Mouse (Mus musculus) lung, embryonic 14.5 days (tissue): ENCODE data around the gene Ptprk. TPM values are rescaled to one million over a fixed set of nuclear protein-coding genes. Genes with fewer than 3 reads are reported as not detected.

Source experiments
- ATAC-seq: fragments of 200-750 bp; cut with Nextera tagmentation; 2 replicates; pipeline ENCODE4 v1.8.0; 2017; ENCODE audit warnings: mild to moderate bottlenecking, moderate TSS enrichment, moderate library complexity; ENCODE audit not compliant: insufficient read depth
- DNase-seq: peaks from one replicate; pipeline ENCODE4 v3.0.0-alpha.2; 2015
- H3K27ac ChIP-seq: fragments of 300-500 bp; sonication (generic); 2 replicates; pipeline ENCODE4 v1.5.1; 2014; ENCODE audit warnings: low read depth, mild to moderate bottlenecking, moderate library complexity
- H3K27me3 ChIP-seq: fragments of 300-500 bp; sonication (generic); 2 replicates; pipeline ENCODE4 v1.6.1; 2014; ENCODE audit warnings: low read length, control low read depth; ENCODE audit not compliant: insufficient read depth
- H3K36me3 ChIP-seq: fragments of 300-500 bp; sonication (generic); 2 replicates; pipeline ENCODE4 v1.6.1; 2014; ENCODE audit warnings: control low read depth; ENCODE audit not compliant: insufficient read depth
- H3K4me1 ChIP-seq: fragments of 300-500 bp; sonication (generic); 2 replicates; pipeline ENCODE4 v1.6.1; 2014; ENCODE audit warnings: antibody characterized with exemption, control low read depth; ENCODE audit not compliant: insufficient read depth
- H3K4me2 ChIP-seq: fragments of 300-500 bp; sonication (generic); 2 replicates; pipeline ENCODE4 v1.6.1; 2014; ENCODE audit warnings: mild to moderate bottlenecking
- H3K4me3 ChIP-seq: fragments of 300-500 bp; sonication (generic); 2 replicates; pipeline ENCODE4 v1.5.1; 2014; ENCODE audit warnings: low read depth, low read length
- H3K9ac ChIP-seq: fragments of 300-500 bp; sonication (generic); 2 replicates; pipeline ENCODE4 v1.6.1; 2014
- H3K9me3 ChIP-seq: fragments of 300-500 bp; sonication (generic); 2 replicates; pipeline ENCODE4 v1.6.1; 2016; ENCODE audit warnings: low read depth, low read length, control low read depth
- CTCF ChIP-seq: IDR thresholded peaks from 2 replicates; pipeline ENCODE4 v1.5.1; 2016; ENCODE audit warnings: antibody characterized with exemption, low read depth
- WGBS: fragments of 180-500 bp; shearing (Covaris S2); extraction: QIAGEN DNeasy Blood & Tissue Kit; methylation state at CpG from one replicate; pipeline ENCODE4 v1.1.7; 2014; 5-methylcytosine and 5-hydroxymethylcytosine counted together
- polyA plus RNA-seq: library from polyadenylated mRNA; unstranded; fragments of >200 nt; fragmentation: Nextera tagmentation; extraction: Ambion mirVana; gene quantifications from 2 replicates; pipeline ENCODE4 v1.2.1, GENCODE M21; 2014

The Ptprk gene
- polyA plus RNA-seq, 1 experiment from 2014 or later: 50.9 TPM

DNA sequence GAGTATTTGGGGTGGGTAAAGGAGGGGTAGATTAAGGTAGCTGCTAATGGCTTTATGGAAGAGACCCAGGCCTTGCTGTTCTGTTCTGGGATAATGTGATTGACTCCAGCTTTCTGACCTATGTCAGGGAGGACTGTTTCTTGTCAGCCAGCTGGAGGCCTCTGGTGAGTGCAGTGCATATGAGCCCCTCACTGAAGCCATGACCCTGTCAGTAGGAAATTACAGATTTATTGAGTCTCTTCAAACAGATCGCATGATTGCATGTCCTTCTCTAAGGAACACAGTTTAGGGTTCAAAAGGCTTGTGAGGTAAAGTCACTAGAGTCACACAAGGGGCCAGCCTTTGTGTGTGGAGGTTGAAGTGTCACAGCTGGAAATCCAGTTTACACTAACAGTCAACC, 236.7 kb downstream of the Ptprk start:
- 29% methylated on average over 1 of the region's 1 CpGs for WGBS
- no peak for TF ChIP-seq CTCF
- DNase-seq (no peak), ATAC-seq (no peak)
- no peaks in the 10 kb centered on the region for H3K27me3 ChIP-seq
- no peak overlapping the region for H3K27ac ChIP-seq
- H3K4me3 ChIP-seq: no peak overlapping the region
- no peak overlapping the region for H3K4me2 ChIP-seq
- no peaks in the 10 kb centered on the region for H3K4me1 ChIP-seq
- no peaks in the 10 kb centered on the region for H3K36me3 ChIP-seq
- H3K9ac ChIP-seq: no peak overlapping the region
- no peaks in the 10 kb centered on the region for H3K9me3 ChIP-seq

DNA sequence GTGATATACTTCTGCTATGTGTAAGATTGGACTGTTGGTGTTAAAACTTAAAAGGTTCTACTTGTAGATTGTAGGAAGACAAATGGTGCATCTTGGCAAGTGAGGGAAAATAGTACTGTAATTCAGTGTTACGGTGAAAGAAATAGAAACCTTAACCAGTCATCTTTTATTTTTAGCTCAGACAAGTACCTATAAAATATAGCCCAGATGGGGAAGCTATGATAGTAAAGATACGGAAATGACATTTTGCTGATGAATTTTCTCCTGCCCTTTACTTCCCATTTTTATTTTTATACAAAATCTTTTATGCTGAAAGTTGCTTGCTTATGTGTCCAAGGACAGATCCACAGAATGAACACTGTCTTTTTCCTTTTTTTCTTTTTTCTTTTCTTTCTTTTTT, 248.4 kb downstream of the Ptprk start:
- Histone ChIP-seq H3K27me3 (no peaks in the 10 kb centered on the region), H3K36me3 (no peaks in the 10 kb centered on the region), H3K4me3 (no peak overlapping the region), H3K9me3 (no peaks in the 10 kb centered on the region), H3K4me2 (no peak overlapping the region), H3K27ac (no peak overlapping the region), H3K9ac (no peak overlapping the region), H3K4me1 (no peaks in the 10 kb centered on the region)
- DNase-seq (no peak), ATAC-seq (no peak)
- WGBS: 91% methylated on average over 2 of the region's 2 CpGs
- no peak for TF ChIP-seq CTCF

DNA sequence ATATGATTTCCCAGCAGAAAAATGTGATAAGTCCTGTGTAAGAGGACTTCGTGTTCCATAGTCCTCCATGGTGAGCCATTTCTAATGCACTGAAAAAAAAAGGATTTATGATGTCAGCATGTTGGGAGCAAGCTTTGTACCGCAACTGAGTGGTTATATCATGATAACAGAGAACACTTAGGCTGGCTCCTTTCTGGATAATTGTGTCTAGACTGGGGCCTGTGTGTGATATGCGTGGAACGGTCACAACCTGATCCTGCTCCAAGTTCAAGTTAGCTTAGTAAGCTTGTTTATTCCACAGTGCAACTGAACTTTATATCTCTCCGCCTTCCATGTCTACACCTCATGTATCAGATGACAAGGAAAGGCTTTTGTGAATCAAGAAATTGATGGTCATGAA, 260.6 kb downstream of the Ptprk start:
- no peak overlapping the region for H3K4me3 ChIP-seq
- no peak overlapping the region for H3K27ac ChIP-seq
- H3K27me3 ChIP-seq: no peaks in the 10 kb centered on the region
- H3K4me1 ChIP-seq: no peaks in the 10 kb centered on the region
- 71% methylated on average over 5 of the region's 5 CpGs for WGBS
- ATAC-seq: no peak
- no peaks in the 10 kb centered on the region for H3K36me3 ChIP-seq
- no peak overlapping the region for H3K4me2 ChIP-seq
- DNase-seq: no peak
- no peak for TF ChIP-seq CTCF
- no peak overlapping the region for H3K9ac ChIP-seq
- H3K9me3 ChIP-seq: no peaks in the 10 kb centered on the region

DNA sequence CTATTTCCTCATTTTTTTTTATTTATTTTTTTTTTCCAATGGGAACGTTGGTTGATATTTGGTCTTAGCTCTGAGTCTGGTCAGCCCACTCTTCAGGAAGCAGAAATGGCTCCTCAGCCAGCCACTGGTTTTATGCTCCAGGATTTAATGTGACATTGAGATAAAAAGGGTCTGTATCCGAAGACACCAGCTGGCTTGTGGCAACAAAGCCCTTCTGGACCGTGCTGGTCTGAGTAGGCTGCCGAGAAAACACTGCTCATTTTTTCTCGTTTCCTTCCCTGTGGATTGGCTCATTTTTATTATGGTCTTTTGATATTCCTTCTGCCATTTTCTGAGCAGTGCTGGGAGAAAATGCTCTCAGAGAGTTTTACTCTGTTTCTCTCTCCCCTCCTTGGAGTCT, 263.9 kb downstream of the Ptprk start:
- Histone ChIP-seq H3K36me3 (no peaks in the 10 kb centered on the region), H3K9ac (no peak overlapping the region), H3K4me2 (no peak overlapping the region), H3K9me3 (no peaks in the 10 kb centered on the region), H3K4me1 (no peaks in the 10 kb centered on the region), H3K27me3 (no peaks in the 10 kb centered on the region), H3K4me3 (no peak overlapping the region), H3K27ac (no peak overlapping the region)
- DNase-seq (no peak), ATAC-seq (no peak)
- WGBS: 54% methylated on average over 5 of the region's 5 CpGs
- TF ChIP-seq CTCF: no peak

DNA sequence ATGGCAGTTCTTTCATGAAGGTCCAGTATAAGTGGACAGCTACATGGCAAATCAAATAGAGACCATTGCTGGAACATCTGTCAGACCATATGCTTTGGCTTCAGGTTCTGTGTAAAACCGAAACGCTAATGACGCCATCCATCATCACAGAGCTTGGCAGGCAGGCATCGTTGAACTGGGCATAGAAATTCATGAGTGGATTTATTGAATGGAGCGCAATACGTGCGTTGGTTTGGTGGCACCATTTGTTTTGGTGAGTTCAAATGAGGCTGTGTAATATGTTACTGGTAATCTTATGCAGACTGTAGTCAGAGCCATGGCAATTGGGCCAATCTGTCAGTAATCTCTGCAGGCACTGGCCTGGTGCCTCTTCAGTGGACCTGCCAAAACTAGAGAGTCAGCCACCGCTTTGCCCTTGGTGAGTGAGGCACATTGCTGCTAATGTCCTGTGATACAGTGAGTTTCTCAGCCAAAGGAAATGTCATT, 270.6 kb downstream of the Ptprk start:
- DNase-seq: no peak
- Histone ChIP-seq H3K27me3 (no peaks in the 10 kb centered on the region), H3K4me3 (no peak overlapping the region), H3K4me2 (no peak overlapping the region), H3K9ac (no peak overlapping the region), H3K4me1 (no peaks in the 10 kb centered on the region), H3K9me3 (no peaks in the 10 kb centered on the region), H3K36me3 (no peaks in the 10 kb centered on the region), H3K27ac (no peak overlapping the region)
- WGBS: 86% methylated on average over 8 of the region's 8 CpGs
- TF ChIP-seq CTCF: no peak
- ATAC-seq: no peak

DNA sequence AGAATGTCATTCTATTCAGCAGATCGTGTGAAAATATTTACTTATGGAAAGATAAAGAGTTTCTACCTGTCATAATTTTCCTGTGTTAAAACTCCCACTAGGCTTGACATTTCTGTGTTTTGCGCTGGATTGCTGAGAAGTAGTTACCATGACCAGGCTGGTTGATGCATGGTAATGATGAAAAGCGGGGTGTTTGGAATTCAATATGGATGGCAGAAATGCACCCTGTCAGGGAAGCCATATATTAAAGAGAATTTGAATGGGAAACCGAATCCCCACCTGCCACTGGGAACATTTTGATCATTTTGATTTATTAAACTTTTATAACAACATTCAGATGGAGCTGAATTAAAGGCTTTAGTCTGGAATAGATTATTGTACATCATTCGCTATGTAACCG, 290.7 kb downstream of the Ptprk start:
- 79% methylated on average over 6 of the region's 6 CpGs for WGBS
- H3K36me3 ChIP-seq: no peaks in the 10 kb centered on the region
- H3K9me3 ChIP-seq: no peaks in the 10 kb centered on the region
- no peak overlapping the region for H3K4me3 ChIP-seq
- no peaks in the 10 kb centered on the region for H3K27me3 ChIP-seq
- no peak for ATAC-seq
- no peak overlapping the region for H3K4me2 ChIP-seq
- H3K4me1 ChIP-seq: no peaks in the 10 kb centered on the region
- no peak for TF ChIP-seq CTCF
- H3K9ac ChIP-seq: no peak overlapping the region
- no peak overlapping the region for H3K27ac ChIP-seq
- no peak for DNase-seq

DNA sequence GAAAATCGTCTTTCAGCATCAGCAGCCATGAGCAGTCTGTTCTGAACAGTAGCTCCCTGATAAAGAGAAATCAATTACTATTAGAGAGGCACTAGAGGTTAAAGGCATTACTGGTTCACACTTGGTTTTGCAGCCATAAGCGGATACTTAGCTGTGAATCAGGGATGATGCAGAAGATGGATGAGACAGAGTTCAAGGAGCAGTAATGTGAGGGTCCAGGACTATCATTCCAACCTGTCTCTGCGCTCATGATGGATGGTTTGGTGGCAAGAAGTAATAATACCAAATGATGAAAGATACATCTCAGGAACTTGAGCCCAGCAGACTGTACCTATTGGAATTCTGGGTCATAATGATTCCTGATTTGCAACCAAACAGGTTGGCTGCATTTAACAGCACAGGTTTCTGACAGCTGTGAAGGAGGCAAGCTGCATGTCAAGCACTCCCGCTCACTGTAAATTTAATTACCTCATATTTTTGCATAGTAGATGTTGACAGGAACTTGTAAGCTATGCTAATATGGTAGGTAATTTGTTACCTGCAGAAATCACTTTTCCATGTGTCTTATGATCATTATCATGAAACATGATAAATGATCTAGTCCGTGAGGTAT, 291.6 kb downstream of the Ptprk start:
- Histone ChIP-seq H3K4me1 (no peaks in the 10 kb centered on the region), H3K4me2 (no peak overlapping the region), H3K9me3 (no peaks in the 10 kb centered on the region), H3K27ac (no peak overlapping the region), H3K27me3 (no peaks in the 10 kb centered on the region), H3K4me3 (no peak overlapping the region), H3K36me3 (no peaks in the 10 kb centered on the region), H3K9ac (no peak overlapping the region)
- DNase-seq: no peak
- no peak for TF ChIP-seq CTCF
- ATAC-seq: no peak
- 73% methylated on average over 5 of the region's 5 CpGs for WGBS
